Mouse (Mus musculus) heart, postnatal 4 days (tissue): ENCODE data around the gene Thra. TPM values are rescaled to one million over a fixed set of nuclear protein-coding genes. Genes with fewer than 3 reads are reported as not detected.

ENCODE experiments used
- DNase-seq: peaks from one replicate; pipeline ENCODE4 v3.0.0; 2021
- total RNA-seq, 2 experiments: library from RNA; stranded (reverse); gene quantifications; 2 replicates each; pipeline ENCODE4 v1.2.3; 2021

The Thra gene
- total RNA-seq, 2 experiments from 2014 or later: 171 to 183 TPM

DNA sequence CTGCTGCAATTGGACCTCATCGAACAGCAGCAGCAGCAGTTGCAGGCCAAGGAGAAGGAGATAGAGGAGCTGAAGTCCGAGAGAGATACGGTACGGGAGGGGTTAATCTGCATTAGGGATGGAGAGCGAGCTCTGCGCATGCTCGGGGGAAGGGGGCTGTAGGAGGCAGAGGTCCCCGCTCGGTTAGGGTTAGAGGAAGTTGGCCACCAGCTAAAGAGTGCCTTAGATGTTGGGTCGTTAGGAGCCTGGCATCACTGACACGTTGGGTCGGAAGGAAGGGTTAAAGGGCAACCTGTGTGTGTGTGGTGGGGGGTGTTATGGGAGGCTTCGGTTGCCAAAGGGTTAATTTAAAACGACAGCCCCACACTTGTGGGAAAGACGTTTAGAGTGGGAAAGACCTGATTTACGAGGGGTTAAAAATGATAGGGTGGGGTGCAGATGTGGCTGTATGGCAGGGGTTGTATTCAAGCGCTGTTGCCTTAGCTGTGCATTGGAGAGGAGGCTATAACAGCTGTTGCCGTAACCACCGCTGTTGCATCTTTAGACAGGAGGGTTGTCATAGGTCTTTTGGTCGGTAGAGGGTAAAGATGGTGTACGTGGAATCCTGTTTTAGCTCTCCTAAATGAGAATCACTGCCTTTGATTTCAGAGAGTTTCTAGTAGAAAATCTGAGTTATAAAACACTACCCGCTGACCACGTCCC, 56.2 kb downstream of the Thra start:
- peak; percentile 76 for DNase-seq

DNA sequence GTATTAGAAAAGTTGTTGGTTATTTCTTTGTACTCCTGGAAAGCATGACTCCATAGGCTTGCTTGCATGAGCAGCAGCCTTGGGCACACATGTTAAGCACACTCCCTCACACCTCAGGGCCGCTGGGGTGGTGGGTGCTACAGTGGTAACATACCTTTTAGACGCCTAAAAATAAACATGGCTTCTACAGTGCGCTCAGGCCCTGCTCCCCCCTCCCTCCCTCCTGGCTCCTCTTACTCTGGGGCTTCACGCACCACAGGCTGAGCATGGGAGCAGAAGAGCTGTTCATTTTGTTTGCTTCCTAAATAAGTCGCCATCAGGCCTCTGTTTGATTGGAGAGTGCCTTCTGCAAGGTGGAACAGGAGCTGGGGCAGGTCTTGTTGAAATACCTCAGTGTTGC, 56.9 kb downstream of the Thra start:
- peak; percentile 34 for DNase-seq

GRCm38 (mm10) chr11:98797909-98798308, 57.5 kb downstream of the Thra start:
- no peak for DNase-seq

- no peak for DNase-seq
Measured at GRCm38 (mm10) chr11:98804605-98805004, 64.2 kb downstream of the Thra start, which contains the start of gene Casc3. Gene Casc3, plus strand, starts transcription at chr11:98804905.

DNA sequence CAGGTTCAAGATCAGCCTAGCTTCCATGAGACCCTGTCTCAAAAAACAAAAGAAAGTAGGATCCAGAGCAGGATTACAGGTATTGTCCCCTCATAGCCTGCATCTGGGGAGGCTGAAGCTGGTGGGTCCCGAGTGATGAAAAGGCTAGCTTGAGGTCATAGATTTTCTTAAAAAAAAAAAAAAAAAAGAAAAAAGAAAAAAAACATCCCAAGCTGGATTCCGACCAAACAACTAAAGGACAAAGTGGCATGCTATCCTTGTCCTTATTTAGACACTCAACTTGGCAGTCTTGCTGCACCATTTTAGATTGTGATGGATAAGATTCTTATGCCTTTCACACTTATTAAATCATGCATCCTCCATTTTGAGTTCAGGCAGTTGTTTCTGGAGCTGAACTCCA, 68.0 kb downstream of the Thra start:
- no peak for DNase-seq

DNA sequence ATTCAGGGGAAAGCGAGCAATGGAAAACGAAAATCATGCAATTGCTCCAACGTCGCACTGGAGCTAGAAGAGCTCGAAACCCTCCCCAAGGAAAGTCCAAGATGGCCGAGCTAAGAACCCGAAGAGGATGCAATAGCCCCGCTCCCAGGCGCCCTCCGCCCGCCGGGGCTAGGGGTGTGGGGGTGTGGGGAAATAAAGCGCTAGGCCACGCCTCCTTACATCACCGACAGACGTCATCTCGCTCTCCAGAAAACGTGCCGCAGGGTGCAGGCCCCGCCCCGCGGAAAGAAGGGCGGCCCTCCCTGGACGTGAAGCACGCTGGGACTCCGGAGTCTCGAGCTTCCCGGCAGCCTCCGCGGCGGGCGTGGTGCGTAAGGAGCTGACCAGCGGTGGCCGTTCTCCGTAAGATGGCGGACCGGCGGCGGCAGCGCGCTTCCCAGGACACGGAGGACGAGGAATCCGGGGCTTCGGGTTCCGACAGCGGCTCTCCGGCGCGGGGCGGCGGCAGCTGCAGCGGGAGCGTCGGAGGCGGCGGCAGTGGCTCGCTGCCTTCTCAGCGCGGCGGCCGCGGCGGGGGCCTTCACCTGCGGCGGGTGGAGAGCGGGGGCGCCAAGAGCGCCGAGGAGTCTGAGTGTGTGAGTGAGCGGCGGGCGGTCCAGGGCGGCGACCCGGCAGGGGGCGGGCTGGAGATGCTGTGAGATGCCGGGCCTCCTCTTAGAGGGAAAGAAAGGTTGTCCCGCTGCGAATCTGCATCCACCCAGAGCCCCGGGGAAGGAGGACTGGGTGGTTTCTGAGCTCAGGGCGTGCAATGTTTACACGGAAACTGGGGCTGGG, 69.2 kb downstream of the Thra start:
- DNase-seq: peak; percentile 98

GRCm38 (mm10) chr11:98810686-98811085, 70.2 kb downstream of the Thra start:
- DNase-seq: no peak

GRCm38 (mm10) chr11:98816706-98817239, 76.3 kb downstream of the Thra start:
- DNase-seq: no peak

Other genes starting within 250 kb of the Thra start
- gene Ikzf3, start 194.6 kb upstream of the Thra start, total RNA-seq: under 1 TPM; 0.67 to 0.72 TPM
- gene Zpbp2, start 189.5 kb upstream of the Thra start, total RNA-seq: under 1 TPM in 1 of 2 experiments, not detected in 1; 0.17 TPM
- 10 to 100 TPM; 36.5 to 41.5 TPM for gene Ormdl3, start 153.3 kb upstream of the Thra start, total RNA-seq
- gene Lrrc3c, start 142.3 kb upstream of the Thra start, total RNA-seq: not detected
- 10 to 100 TPM; 29.2 to 29.5 TPM for gene Gm12355, start 115.0 kb upstream of the Thra start, total RNA-seq
- 1 to 10 TPM; 3.2 to 5.2 TPM for gene Gsdma3, start 114.3 kb upstream of the Thra start, total RNA-seq
- not detected for gene Gsdma2, start 93.9 kb upstream of the Thra start, total RNA-seq
- gene Gsdma, start 76.3 kb upstream of the Thra start, total RNA-seq: not detected
- gene Psmd3, start 58.1 kb upstream of the Thra start, total RNA-seq: 100 to 1,000 TPM; 138 to 140 TPM
- not detected for gene Csf3, start 39.4 kb upstream of the Thra start, total RNA-seq
- 10 to 100 TPM; 51.7 to 52.3 TPM for gene Med24, start 11.2 kb upstream of the Thra start, total RNA-seq
- gene Nr1d1, start 34.7 kb downstream of the Thra start, total RNA-seq: 10 to 100 TPM; 26.3 to 27.6 TPM
- gene Msl1, start 54.9 kb downstream of the Thra start, total RNA-seq: 10 to 100 TPM; 67.8 to 71.5 TPM
- 10 to 100 TPM; 26.9 to 28.4 TPM for gene Casc3, start 64.3 kb downstream of the Thra start, total RNA-seq
- gene Rapgefl1, start 96.1 kb downstream of the Thra start, total RNA-seq: 1 to 10 TPM; 1.3 TPM
- 10 to 100 TPM; 12.6 to 14.1 TPM for gene Wipf2, start 123.0 kb downstream of the Thra start, total RNA-seq
- gene Cdc6, start 167.2 kb downstream of the Thra start, total RNA-seq: 10 to 100 TPM in 1 of 2 experiments, 1 to 10 TPM in 1; 9.8 to 10.2 TPM
- gene Rara, start 187.2 kb downstream of the Thra start, total RNA-seq: 10 to 100 TPM; 34.6 to 38.1 TPM
- 1 to 10 TPM; 2.0 to 2.5 TPM for gene Gjd3, start 242.4 kb downstream of the Thra start, total RNA-seq